Mouse (Mus musculus) gastrocnemius, postnatal 4 days (tissue): ENCODE measurements at regions not wholly inside any gene's neighbourhood (a gene's known extent, or its start where the extent isn't known, plus 50 kb on each side); places are given as distances from the start of the nearest gene placed in this dataset.

ENCODE experiments used
- DNase-seq, 2 experiments: peaks; one replicate each; pipeline ENCODE4 v3.0.0; 2021 to 2022; ENCODE audit warnings: low spot score in 2 of 2, mixed read lengths in 2 of 2

GRCm38 (mm10) chr4:55838568-55838967, 306.3 kb upstream of the Klf4 start:
- DNase-seq, result no peak

DNA sequence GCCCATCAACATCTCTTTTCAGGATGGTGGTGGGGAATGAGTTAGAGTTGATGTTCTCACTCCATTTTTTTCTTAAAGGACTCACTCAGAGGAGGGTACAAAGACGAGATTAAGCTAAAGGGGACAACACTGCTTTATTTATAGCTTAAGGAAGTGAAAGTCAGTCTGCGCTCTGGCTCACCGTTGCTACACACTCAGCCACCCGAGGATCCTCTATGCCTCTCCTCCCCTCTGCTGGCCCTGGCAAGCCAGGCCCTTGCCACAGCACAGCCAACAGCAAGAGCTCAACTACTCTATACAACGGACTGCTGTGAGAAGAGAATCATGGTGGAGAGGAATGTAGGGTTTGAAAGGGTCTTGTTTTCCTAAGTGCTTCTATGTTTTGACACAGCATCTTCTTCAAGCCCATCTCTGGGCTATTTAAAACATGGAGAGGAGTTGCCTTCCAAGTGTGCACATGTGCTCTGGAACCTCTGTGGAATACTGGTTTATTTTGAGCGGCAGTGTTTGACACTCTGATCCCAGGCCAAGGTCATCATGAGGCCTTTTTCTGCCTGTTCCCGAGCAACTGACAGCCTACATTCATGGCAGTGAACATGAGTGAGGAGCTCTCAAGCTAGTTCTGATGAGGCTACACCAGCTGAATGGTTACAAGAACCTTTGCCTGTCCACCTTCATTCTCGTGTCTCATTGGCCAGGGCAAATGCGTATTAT, 291.9 kb upstream of the Klf4 start:
- DNase-seq, result peak in 1 of 2 experiments; percentile 6

DNA sequence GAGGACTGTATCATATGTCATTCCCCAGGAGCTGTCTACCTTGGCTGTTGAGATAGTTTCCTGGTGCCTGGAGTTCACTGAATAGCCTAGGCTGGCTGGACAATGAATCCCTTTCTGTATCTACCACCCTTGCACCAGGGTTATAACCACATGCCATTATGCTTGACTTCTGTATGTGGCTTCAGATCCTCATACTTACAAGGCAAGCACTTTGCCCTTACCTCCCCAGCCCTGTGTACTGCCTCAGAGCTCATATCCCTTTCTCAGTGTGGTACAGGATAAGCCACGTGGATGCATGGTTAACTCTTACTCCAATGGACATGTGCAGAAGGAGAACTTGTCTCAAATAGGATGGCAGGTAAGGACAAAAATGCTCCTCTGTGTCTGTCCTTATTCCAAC, 291.3 kb upstream of the Klf4 start:
- no peak for DNase-seq

GRCm38 (mm10) chr4:55817035-55817818, 285.0 kb upstream of the Klf4 start:
- no peak for DNase-seq

- no peak for DNase-seq
Observed at GRCm38 (mm10) chr4:55815832-55816231, 283.6 kb upstream of the Klf4 start.

DNA sequence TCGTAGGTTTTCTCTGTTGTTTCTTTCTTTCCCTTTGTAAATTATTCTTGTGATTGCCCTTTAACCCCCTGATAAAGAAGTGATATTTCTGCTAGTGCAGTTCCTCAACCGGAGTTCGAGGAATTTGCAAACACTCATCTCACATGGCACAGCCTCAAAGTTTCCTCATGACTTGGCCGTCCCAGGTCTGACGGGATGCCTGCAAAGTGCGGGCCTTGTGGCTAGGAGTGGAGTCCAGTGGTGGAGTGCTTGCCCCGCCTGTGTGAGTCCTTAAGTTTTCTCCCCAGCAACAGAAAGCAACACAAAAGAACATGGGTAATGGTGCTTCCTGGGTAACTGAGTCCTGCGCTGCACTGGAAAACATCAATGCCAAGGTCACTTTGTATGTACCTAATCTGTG, 280.6 kb upstream of the Klf4 start:
- DNase-seq, result no peak

GRCm38 (mm10) chr4:55811656-55812055, 279.4 kb upstream of the Klf4 start:
- DNase-seq, result no peak

DNA sequence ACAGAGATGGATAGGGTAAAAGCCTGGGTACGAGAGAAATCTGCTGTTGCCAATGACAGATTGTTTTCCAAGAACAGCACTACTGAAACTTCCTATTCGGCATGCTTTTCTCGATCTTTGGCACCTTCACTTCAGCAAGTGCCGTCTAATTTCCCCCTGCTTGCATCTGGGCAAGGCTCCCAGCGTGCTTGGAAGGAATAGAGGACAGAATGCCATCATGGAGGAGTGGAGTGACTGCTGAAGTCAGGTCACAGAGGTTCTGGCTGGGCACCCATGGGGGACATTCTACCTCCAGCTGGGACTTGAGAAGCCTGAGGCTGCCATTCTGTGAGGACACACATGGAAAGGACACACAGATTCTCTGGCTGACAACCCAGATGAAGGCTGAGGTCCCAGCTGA, 276.2 kb upstream of the Klf4 start:
- peak in 1 of 2 experiments; percentile 21 for DNase-seq

GRCm38 (mm10) chr4:55806799-55807198, 274.5 kb upstream of the Klf4 start:
- no peak for DNase-seq

DNA sequence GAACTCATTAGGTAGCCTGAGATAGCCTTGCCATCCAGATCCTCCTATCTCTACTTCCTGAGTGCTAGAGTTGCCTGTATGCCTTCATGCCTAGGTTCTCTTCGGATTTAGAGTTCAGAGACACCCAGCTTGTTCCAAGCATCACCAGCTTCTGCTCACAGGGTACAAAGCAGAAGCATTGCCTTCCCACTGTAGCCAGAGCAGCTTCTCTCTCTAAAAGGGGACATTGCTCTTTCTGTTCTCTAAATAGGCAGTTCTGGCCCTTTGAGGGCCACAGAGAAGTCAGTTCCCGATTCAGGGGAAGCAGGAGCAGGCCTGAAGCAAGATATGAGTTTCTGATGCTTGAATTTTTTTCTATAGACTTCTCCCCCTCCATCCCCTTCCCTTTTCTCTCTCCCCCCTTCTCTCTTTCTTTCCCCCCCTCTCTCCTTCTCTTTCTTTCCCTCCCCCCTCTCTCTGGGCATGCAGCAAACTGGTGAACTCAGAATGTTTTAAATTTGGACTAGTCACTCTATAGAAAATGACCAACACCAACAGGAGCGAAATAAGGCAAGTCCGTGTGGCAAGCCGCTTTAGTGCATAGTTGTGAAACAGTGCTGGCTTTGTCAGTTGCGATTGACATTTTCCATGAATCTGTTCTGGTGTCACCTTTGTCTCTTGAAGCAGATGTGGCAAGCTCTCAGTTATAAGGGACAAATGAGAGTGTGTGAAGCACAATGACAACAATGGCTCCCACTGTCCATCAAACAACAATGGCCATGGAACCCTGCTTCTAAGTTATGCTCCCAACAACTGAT, 273.2 kb upstream of the Klf4 start:
- no peak for DNase-seq

- DNase-seq, result no peak
Observed at GRCm38 (mm10) chr4:55802101-55802500, 269.8 kb upstream of the Klf4 start.

GRCm38 (mm10) chr4:55798099-55798498, 265.8 kb upstream of the Klf4 start:
- no peak for DNase-seq

DNA sequence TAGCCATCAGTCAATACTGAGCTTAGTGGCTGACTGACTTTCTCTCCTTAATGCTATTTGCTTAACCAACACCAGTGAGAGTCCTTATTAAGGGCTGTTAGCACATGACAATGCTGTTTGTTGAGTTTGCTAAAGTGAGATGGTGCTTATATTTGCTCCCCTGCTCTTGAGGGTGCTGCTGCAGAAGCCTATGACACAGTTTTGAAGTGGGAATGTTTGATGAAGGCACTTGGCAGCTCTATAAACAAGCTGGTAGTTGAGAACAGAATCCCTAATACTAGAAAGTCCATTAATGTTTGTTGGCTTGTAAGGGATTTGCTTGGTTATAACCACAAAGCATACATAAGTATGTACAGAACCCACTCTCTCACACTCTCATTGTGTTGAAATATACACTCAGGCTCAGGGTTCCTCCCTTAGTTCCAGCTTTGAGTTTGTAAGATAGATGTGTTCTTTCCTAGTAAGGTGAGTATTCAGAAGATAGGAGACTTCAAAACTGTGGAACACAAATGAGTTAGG, 249.1 kb upstream of the Klf4 start:
- DNase-seq, result no peak

DNA sequence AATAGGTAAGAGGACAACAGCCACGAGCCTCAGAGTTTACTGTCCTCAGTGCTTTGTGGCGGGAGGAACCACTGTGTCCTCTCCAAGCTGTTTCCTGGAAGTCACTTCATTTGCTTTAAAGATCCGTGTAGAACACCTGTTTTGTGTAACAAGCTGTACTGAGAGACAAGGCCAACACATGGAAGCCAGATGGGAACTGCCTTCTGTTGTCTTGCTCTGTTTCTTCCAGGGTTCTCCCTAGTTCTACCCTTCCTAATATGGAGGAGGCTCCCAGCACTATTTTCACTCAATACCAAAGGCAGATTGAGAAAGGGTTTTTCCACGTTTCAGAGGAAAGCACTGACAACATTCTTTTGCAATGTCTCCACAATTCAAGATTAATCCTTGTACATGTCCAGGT, 247.3 kb upstream of the Klf4 start:
- DNase-seq, result no peak

DNA sequence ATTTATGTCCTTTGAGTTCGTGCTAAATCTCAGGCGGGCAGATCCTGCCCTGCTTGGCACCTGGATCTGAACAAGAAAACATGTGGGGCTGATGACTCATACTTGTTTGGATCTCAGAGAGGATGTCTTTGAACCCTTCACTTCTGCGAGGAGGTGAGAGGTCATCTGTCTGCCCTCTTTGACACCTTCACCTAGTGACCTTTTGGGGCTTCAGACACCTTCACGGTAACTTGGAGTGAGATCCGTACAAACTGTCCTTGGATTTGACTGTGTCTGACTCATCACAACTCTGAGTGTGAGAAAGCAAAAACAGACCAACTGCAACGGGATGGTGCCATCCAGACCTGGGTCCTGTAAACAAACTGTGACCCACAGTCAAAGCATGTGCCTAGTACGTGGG, 243.6 kb upstream of the Klf4 start:
- no peak for DNase-seq

DNA sequence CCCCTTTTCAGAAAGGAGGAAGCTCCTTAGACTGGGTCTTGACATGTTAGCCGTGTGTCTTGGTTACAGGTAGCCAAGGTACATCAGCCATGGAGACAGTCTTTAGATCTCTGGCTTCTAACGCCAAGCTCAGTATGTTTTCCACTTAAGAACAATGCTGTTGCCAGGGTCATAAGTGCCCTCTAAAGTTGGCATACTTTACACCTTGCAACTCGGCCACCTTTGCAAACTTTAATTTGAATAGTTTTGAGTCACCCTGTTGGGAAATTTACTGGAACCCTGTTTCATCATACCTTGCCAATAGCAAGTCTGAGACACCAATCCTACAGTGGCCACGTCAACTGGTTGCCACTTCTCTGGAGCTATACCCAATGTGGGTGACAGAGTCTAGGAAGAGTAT, 242.3 kb upstream of the Klf4 start:
- no peak for DNase-seq

DNA sequence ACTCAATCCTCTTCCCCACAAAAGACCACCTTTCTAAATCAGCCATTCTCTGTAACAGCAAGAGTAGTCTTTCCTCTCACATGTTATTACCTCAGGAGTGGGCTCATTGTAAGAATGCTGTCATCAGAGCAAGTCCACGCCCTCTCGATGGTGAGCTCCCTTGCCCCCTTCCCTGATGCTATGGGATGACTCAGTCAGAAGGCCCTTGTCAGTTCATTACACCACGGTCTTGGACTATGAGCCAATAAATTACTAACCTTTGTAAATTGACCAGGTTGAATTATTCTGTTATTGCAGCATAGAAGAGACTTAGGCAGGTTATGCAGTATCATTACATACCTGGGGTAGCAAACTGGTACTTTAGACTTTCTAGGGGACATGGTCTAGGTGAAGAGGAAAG, 237.4 kb upstream of the Klf4 start:
- DNase-seq, result no peak

DNA sequence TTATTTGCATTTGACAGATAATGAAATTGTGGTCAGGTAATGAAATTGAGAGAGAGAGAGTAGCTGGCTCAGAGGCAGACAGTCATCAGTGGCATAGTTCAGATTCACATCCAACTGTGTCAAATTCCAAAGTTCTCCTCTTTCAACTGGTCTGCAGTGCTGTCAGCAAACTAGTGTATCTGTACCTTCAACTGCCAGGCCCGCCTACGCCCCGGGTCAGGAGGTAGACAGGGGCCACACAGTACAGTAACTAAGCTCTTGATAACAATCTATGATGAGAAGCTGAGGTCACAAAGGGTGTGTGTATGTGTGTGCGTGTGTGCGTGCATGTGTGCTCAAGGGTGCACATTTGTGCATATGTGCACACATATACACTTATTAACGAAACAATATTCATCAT, 236.1 kb upstream of the Klf4 start:
- no peak for DNase-seq

- no peak for DNase-seq
Observed at GRCm38 (mm10) chr4:55767133-55767532, 234.9 kb upstream of the Klf4 start.

GRCm38 (mm10) chr4:55765780-55766179, 233.5 kb upstream of the Klf4 start:
- DNase-seq, result no peak

DNA sequence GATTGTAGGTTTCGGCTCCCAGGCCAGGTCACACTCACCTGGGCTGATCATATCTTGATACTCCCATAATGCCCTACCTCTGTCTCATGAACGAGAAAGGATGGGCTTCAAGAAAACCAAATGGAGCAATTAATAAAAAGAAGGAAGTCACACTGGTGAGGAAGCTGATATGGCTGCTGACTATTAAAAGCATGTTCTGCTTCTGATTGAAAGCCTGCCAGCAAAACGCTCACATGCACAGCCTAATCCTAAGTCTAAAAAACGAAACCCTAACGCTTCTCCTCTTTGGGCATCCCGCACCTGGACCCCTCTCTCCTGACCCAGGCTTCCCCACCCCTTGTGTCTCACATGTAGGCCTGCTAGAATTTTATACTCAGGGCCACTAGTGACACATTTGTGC, 230.8 kb upstream of the Klf4 start:
- DNase-seq, result no peak

DNA sequence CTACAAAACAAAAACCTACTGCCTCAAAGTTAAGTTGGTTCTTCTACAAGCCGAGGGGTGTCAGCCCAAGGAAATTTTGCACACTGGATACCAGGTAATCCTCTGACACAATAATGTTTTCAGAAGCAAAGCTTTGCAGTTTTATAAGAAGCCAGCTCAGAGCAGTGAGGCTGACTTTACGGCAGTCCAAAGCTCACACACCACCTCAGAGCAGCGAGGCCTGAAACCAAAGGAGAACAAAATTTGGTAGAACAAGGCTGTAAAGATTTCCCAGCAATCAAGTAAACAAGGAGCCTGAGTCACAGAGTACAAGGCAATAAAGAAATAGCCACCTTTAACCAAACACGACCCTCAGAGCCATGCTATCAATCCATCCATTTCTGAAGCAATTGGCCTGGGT, 230.1 kb upstream of the Klf4 start:
- no peak for DNase-seq
